Mouse (Mus musculus) lung, embryonic 15.5 days (tissue): ENCODE results near the gene Spop. TPM values are rescaled to one million over a fixed set of nuclear protein-coding genes. Genes with fewer than 3 reads are reported as not detected.

ENCODE experiments used
- ATAC-seq: fragments of 200-750 bp; cut with Nextera tagmentation; 2 replicates; pipeline ENCODE4 v1.8.0; 2017; ENCODE audit warnings: moderate number of reproducible peaks, borderline replicate concordance; ENCODE audit not compliant: low FRiP score, low TSS enrichment; ENCODE audit errors: extremely low read depth
- H3K27ac ChIP-seq: fragments of 300-500 bp; sonication (generic); 2 replicates; pipeline ENCODE4 v1.5.1; 2015; ENCODE audit warnings: moderate library complexity, mild to moderate bottlenecking, inconsistent platforms
- H3K27me3 ChIP-seq: fragments of 300-500 bp; sonication (generic); 2 replicates; pipeline ENCODE4 v1.6.1; 2015; ENCODE audit warnings: inconsistent platforms
- H3K36me3 ChIP-seq: fragments of 300-500 bp; sonication (generic); 2 replicates; pipeline ENCODE4 v1.6.1; 2015; ENCODE audit warnings: inconsistent platforms
- H3K4me1 ChIP-seq: fragments of 300-500 bp; sonication (generic); 2 replicates; pipeline ENCODE4 v1.6.1; 2015; ENCODE audit warnings: inconsistent platforms
- H3K4me2 ChIP-seq: fragments of 300-500 bp; sonication (generic); 2 replicates; pipeline ENCODE4 v1.6.1; 2015; ENCODE audit warnings: inconsistent platforms, mild to moderate bottlenecking, moderate library complexity
- H3K4me3 ChIP-seq: fragments of 300-500 bp; sonication (generic); 2 replicates; pipeline ENCODE4 v1.5.1; 2015; ENCODE audit warnings: mild to moderate bottlenecking, inconsistent platforms
- H3K9ac ChIP-seq: fragments of 300-500 bp; sonication (generic); 2 replicates; pipeline ENCODE4 v1.6.1; 2015; ENCODE audit warnings: inconsistent platforms
- H3K9me3 ChIP-seq: fragments of 300-500 bp; sonication (generic); 2 replicates; pipeline ENCODE4 v1.6.1; 2016; ENCODE audit warnings: inconsistent platforms
- WGBS: fragments of 180-500 bp; shearing (Covaris S2); methylation state at CpG from one replicate; pipeline ENCODE4 v1.1.7; 2015; 5-methylcytosine and 5-hydroxymethylcytosine counted together
- polyA plus RNA-seq: library from polyadenylated mRNA; unstranded; fragments of >200 nt; fragmentation: Nextera tagmentation; extraction: Ambion mirVana; gene quantifications from 2 replicates; pipeline ENCODE4 v1.2.1, GENCODE M21; 2015

Spop gene
- polyA plus RNA-seq, 1 experiment from 2014 or later, result 157 TPM

GRCm38 (mm10) chr11:95507041-95507716 is 93.3 kb downstream of the Spop start:
- no peak overlapping the region for H3K4me3 ChIP-seq
- no peak overlapping the region for H3K9ac ChIP-seq
- ATAC-seq, result no peak
- H3K4me1 ChIP-seq, result peaks cover 22% of the 10 kb centered on the region
- H3K36me3 ChIP-seq, result no peaks in the 10 kb centered on the region
- no peak overlapping the region for H3K27ac ChIP-seq
- no peak overlapping the region for H3K4me2 ChIP-seq
- peaks cover 8% of the 10 kb centered on the region for H3K27me3 ChIP-seq
- no peaks in the 10 kb centered on the region for H3K9me3 ChIP-seq
- 42% methylated on average over 12 of the region's 12 CpGs for WGBS

- H3K36me3 ChIP-seq, result no peaks in the 10 kb centered on the region
- H3K27ac ChIP-seq, result no peak overlapping the region
- peak overlapping the region; percentile 48 for H3K4me2 ChIP-seq
- H3K9ac ChIP-seq, result no peak overlapping the region
- H3K4me1 ChIP-seq, result peaks cover 22% of the 10 kb centered on the region
- H3K27me3 ChIP-seq, result peaks cover 14% of the 10 kb centered on the region
- no peaks in the 10 kb centered on the region for H3K9me3 ChIP-seq
- no peak overlapping the region for H3K4me3 ChIP-seq
- no peak for ATAC-seq
- WGBS, result 72% methylated on average over 5 of the region's 5 CpGs
Observed at GRCm38 (mm10) chr11:95507785-95508184, 93.9 kb downstream of the Spop start.

GRCm38 (mm10) chr11:95508211-95508926 is 94.5 kb downstream of the Spop start:
- Histone ChIP-seq H3K36me3 (no peaks in the 10 kb centered on the region), H3K9me3 (no peaks in the 10 kb centered on the region), H3K27me3 (peaks cover 20% of the 10 kb centered on the region), H3K4me1 (peaks cover 24% of the 10 kb centered on the region), H3K4me2 (peak overlapping the region; percentile 48), H3K27ac (no peak overlapping the region), H3K4me3 (peak overlapping the region; percentile 15; the same call in 1 of the 2 replicates), H3K9ac (no peak overlapping the region)
- ATAC-seq, result peak; percentile 21; the same call in 1 of the 2 replicates
- WGBS, result 32% methylated on average over 13 of the region's 13 CpGs

GRCm38 (mm10) chr11:95509126-95509717 is 95.3 kb downstream of the Spop start:
- no peak overlapping the region for H3K4me3 ChIP-seq
- WGBS, result 69% methylated on average over 6 of the region's 6 CpGs
- H3K36me3 ChIP-seq, result no peaks in the 10 kb centered on the region
- H3K27me3 ChIP-seq, result peaks cover 28% of the 10 kb centered on the region
- ATAC-seq, result no peak
- H3K4me1 ChIP-seq, result peaks cover 25% of the 10 kb centered on the region
- no peak overlapping the region for H3K9ac ChIP-seq
- no peak overlapping the region for H3K4me2 ChIP-seq
- H3K9me3 ChIP-seq, result no peaks in the 10 kb centered on the region
- no peak overlapping the region for H3K27ac ChIP-seq

GRCm38 (mm10) chr11:95510631-95511030 is 96.8 kb downstream of the Spop start:
- no peak for ATAC-seq
- no peak overlapping the region for H3K9ac ChIP-seq
- no peak overlapping the region for H3K4me3 ChIP-seq
- H3K27me3 ChIP-seq, result peaks cover 42% of the 10 kb centered on the region
- H3K27ac ChIP-seq, result no peak overlapping the region
- peaks cover 33% of the 10 kb centered on the region for H3K4me1 ChIP-seq
- H3K36me3 ChIP-seq, result no peaks in the 10 kb centered on the region
- H3K9me3 ChIP-seq, result no peaks in the 10 kb centered on the region
- WGBS, result 82% methylated on average over 12 of the region's 12 CpGs
- H3K4me2 ChIP-seq, result no peak overlapping the region

GRCm38 (mm10) chr11:95511919-95512318 is 98.0 kb downstream of the Spop start:
- no peak overlapping the region for H3K27ac ChIP-seq

GRCm38 (mm10) chr11:95512383-95512782 is 98.5 kb downstream of the Spop start:
- peaks cover 57% of the 10 kb centered on the region for H3K27me3 ChIP-seq
- peaks cover 33% of the 10 kb centered on the region for H3K4me1 ChIP-seq
- H3K4me3 ChIP-seq, result no peak overlapping the region
- H3K4me2 ChIP-seq, result no peak overlapping the region
- no peaks in the 10 kb centered on the region for H3K9me3 ChIP-seq
- 73% methylated on average over 6 of the region's 6 CpGs for WGBS
- no peak for ATAC-seq
- H3K27ac ChIP-seq, result no peak overlapping the region
- no peak overlapping the region for H3K9ac ChIP-seq
- H3K36me3 ChIP-seq, result no peaks in the 10 kb centered on the region

More at GRCm38 (mm10) chr11:95511919-95512318, 98.0 kb downstream of the Spop start:
- peaks cover 33% of the 10 kb centered on the region for H3K4me1 ChIP-seq
- ATAC-seq, result no peak
- no peak overlapping the region for H3K4me3 ChIP-seq
- peaks cover 52% of the 10 kb centered on the region for H3K27me3 ChIP-seq
- no peak overlapping the region for H3K9ac ChIP-seq
- no peaks in the 10 kb centered on the region for H3K9me3 ChIP-seq
- no peak overlapping the region for H3K4me2 ChIP-seq
- H3K36me3 ChIP-seq, result no peaks in the 10 kb centered on the region
- WGBS, result 76% methylated on average over 1 of the region's 1 CpGs

- WGBS, result 2% methylated on average over 49 of the region's 66 CpGs
- ATAC-seq, result 0 out of 2 replicates have a peak, but pooled peaks have one; percentile 29
- H3K9me3 ChIP-seq, result no peaks in the 10 kb centered on the region
- H3K27ac ChIP-seq, result no peak overlapping the region
- H3K36me3 ChIP-seq, result no peaks in the 10 kb centered on the region
- peak overlapping the region; percentile 40 for H3K9ac ChIP-seq
- H3K4me3 ChIP-seq, result peak overlapping the region; percentile 54
- H3K4me1 ChIP-seq, result peaks cover 23% of the 10 kb centered on the region
- peak overlapping the region; percentile 99 for H3K4me2 ChIP-seq
- H3K27me3 ChIP-seq, result peaks cover 60% of the 10 kb centered on the region
Observed at GRCm38 (mm10) chr11:95513461-95514297, 99.8 kb downstream of the Spop start.

DNA sequence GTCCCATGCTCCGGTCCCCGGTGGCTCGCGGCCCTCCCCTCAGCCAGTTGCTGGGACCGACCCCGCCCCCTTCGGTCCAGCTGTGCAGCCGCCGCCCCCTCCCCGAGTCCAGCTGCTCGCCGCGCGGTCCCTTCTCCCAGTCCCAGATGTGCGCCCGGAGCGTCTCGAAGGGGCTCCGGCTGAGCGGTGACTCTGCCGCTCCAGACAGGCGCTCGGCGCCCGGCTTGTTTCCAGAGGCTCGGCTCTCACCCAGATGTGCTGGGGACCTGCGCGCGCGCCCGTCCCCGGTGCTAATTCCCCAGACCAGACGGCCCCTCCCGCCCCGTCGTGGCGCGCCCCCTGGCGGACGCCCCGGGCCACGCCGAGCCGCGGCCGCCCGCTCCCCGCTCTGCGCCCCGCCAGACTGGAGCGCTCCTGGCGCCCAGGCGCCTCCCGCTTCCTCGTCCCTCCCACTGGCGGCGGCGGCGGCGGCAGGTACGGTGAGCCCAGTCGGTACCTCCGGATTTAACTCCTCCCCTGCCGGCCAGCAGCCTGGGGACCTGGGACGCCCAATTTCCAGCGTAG is 100.5 kb downstream of the Spop start, which contains the start of gene Nxph3:
TSS of gene Nxph3 (minus strand) at position 273 of the 564 bp plus-strand sequence.
- peak within 1 kb of the TSS; percentile 54 for H3K4me3 ChIP-seq
- peak within 1 kb of the TSS; percentile 40 for H3K9ac ChIP-seq
- H3K27ac ChIP-seq, result no peak within 1 kb of the TSS
- under 1% methylated on average over 64 of the region's 66 CpGs for WGBS
- H3K4me1 ChIP-seq, result peaks cover 22% of the 10 kb centered on the region
- no peaks in the 10 kb centered on the region for H3K36me3 ChIP-seq
- no peaks in the 10 kb centered on the region for H3K9me3 ChIP-seq
- peak within 1 kb of the TSS; percentile 99 for H3K4me2 ChIP-seq
- ATAC-seq, result peak; percentile 37; the same call in 1 of the 2 replicates
- H3K27me3 ChIP-seq, result peaks cover 64% of the 10 kb centered on the region

GRCm38 (mm10) chr11:95515376-95516323 is 101.8 kb downstream of the Spop start:
- no peak for ATAC-seq
- no peak overlapping the region for H3K9ac ChIP-seq
- peaks cover 64% of the 10 kb centered on the region for H3K27me3 ChIP-seq
- no peaks in the 10 kb centered on the region for H3K36me3 ChIP-seq
- H3K27ac ChIP-seq, result no peak overlapping the region
- H3K4me3 ChIP-seq, result no peak overlapping the region
- 49% methylated on average over 17 of the region's 17 CpGs for WGBS
- H3K4me2 ChIP-seq, result peak overlapping the region; percentile 99; the same call in 1 of the 2 replicates
- peaks cover 22% of the 10 kb centered on the region for H3K4me1 ChIP-seq
- H3K9me3 ChIP-seq, result no peaks in the 10 kb centered on the region
